Mouse (Mus musculus) C2C12 (cell line): ENCODE data around the gene Taf8.

Experiments
- CEBPB ChIP-seq: IDR thresholded peaks from one replicate; pipeline ENCODE4 v1.6.1; 2011; ENCODE audit warnings: low read depth, mild to moderate bottlenecking, control low read depth, moderate library complexity
- CTCF ChIP-seq: IDR thresholded peaks from one replicate; pipeline ENCODE4 v1.5.1; 2011; ENCODE audit not compliant: control insufficient read depth, insufficient read depth, insufficient read length
- MAX ChIP-seq: IDR thresholded peaks from one replicate; pipeline ENCODE4 v1.6.1; 2011; ENCODE audit warnings: mild to moderate bottlenecking, control low read depth
- MYOD1 ChIP-seq: IDR thresholded peaks from one replicate; pipeline ENCODE4 v1.6.1; 2011; ENCODE audit warnings: low read depth; ENCODE audit not compliant: control insufficient read depth, insufficient read length
- MYOG ChIP-seq: IDR thresholded peaks from one replicate; pipeline ENCODE4 v1.6.1; 2011; ENCODE audit not compliant: control insufficient read depth, insufficient read length; ENCODE audit errors: extremely low read depth
- USF1 ChIP-seq: IDR thresholded peaks from one replicate; pipeline ENCODE4 v1.6.1; 2011; ENCODE audit warnings: low read depth, mild to moderate bottlenecking, control low read depth, moderate library complexity

- TF ChIP-seq CTCF = no peak
- TF ChIP-seq MYOG = no peak
- no peak for TF ChIP-seq USF1
- TF ChIP-seq MAX = no peak
- TF ChIP-seq CEBPB = no peak
- no peak for TF ChIP-seq MYOD1
Observed at GRCm38 (mm10) chr17:47516232-47516631, 14.1 kb upstream of the Taf8 start.
